Mouse (Mus musculus) intestine, embryonic 16.5 days (tissue): ENCODE measurements around the gene Glipr1. TPM values are rescaled to one million over a fixed set of nuclear protein-coding genes. Genes with fewer than 3 reads are reported as not detected.
A peak's percentile ranks its signal among the peaks of the same experiment; 100 is the strongest.

Experiments used
- ATAC-seq: fragments of 200-750 bp; cut with Nextera tagmentation; 2 replicates; pipeline ENCODE4 v1.8.0; 2017; ENCODE audit warnings: moderate TSS enrichment, moderate library complexity
- H3K27ac ChIP-seq: fragments of 300-500 bp; sonication (generic); 2 replicates; pipeline ENCODE4 v1.5.1; 2014; ENCODE audit warnings: mild to moderate bottlenecking, low read length
- H3K27me3 ChIP-seq: fragments of 300-500 bp; sonication (generic); replicated peaks from 2 replicates; pipeline ENCODE4 v1.6.1; 2014; ENCODE audit warnings: low read length, control low read depth, mixed read lengths; ENCODE audit not compliant: control insufficient read depth, insufficient read depth
- H3K36me3 ChIP-seq: fragments of 300-500 bp; sonication (generic); 2 replicates; pipeline ENCODE4 v1.6.1; 2014; ENCODE audit warnings: low read length, control low read depth; ENCODE audit not compliant: control insufficient read depth, insufficient read depth
- H3K4me1 ChIP-seq: fragments of 300-500 bp; sonication (generic); 2 replicates; pipeline ENCODE4 v1.6.1; 2014; ENCODE audit warnings: low read length, control low read depth, mixed read lengths; ENCODE audit not compliant: control insufficient read depth, insufficient read depth
- H3K4me2 ChIP-seq: fragments of 300-500 bp; sonication (generic); 2 replicates; pipeline ENCODE4 v1.6.1; 2014; ENCODE audit warnings: low read depth, low read length, control low read depth
- H3K4me3 ChIP-seq: fragments of 300-500 bp; sonication (generic); 2 replicates; pipeline ENCODE4 v1.5.1; 2014; ENCODE audit warnings: mild to moderate bottlenecking, low read length
- H3K9ac ChIP-seq: fragments of 300-500 bp; sonication (generic); 2 replicates; pipeline ENCODE4 v1.6.1; 2014; ENCODE audit warnings: low read depth, low read length
- H3K9me3 ChIP-seq: fragments of 300-500 bp; sonication (generic); 2 replicates; pipeline ENCODE4 v1.6.1; 2016; ENCODE audit warnings: low read length, control low read depth; ENCODE audit not compliant: control insufficient read depth
- WGBS: fragments of 180-500 bp; shearing (Covaris S2); extraction: QIAGEN DNeasy Blood & Tissue Kit; methylation state at CpG from one replicate; pipeline ENCODE4 v1.1.7; 2014; 5-methylcytosine and 5-hydroxymethylcytosine counted together
- polyA plus RNA-seq: library from polyadenylated mRNA; unstranded; fragments of >200 nt; fragmentation: Nextera tagmentation; extraction: Ambion mirVana; gene quantifications from 2 replicates; pipeline ENCODE4 v1.2.1, GENCODE M21; 2015

Gene Glipr1
- polyA plus RNA-seq, 1 experiment from 2014 or later: 13.5 TPM

- Histone ChIP-seq H3K9me3 (no peaks in the 10 kb centered on the region), H3K27ac (peak within 1 kb of the TSS; percentile 57; the same call in 1 of the 2 replicates), H3K4me1 (peaks cover 6% of the 10 kb centered on the region), H3K9ac (peak within 1 kb of the TSS; percentile 91), H3K36me3 (0 out of 2 replicates have a peak, but pooled peaks cover 8% of the 10 kb centered on the region), H3K4me2 (peak within 1 kb of the TSS; percentile 80), H3K4me3 (peak within 1 kb of the TSS; percentile 92), H3K27me3 (no peaks in the 10 kb centered on the region)
- peak; percentile 99 for ATAC-seq
- WGBS: under 1% methylated on average over 51 of the region's 51 CpGs
These were observed 29.7 kb downstream of the Glipr1 start, which contains the start of gene Krr1 for GRCm38 (mm10) chr10:111972542-111973361. Gene Krr1 (plus strand): TSS chr10:111972664.

DNA sequence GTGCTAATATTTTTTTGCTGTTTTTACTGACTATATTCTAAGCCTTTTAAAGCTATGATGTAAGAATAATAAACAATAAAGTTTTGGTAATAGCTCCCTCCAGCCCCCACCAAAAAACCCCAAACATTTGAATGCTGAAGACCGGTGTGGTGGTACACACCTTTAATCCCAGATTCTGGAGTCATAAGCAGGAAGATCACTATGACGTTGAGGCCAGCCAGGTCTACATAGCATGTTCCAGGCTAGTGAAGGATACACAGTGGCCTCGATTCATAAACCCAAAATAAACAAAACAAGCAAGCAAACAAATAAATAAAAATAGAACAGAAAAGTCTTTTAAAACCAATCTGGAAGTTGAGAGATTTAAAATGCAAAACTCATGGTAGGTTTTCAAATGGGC is 30.5 kb downstream of the Glipr1 start:
- 71% methylated on average over 3 of the region's 3 CpGs for WGBS
- Histone ChIP-seq H3K4me3 (no peak overlapping the region), H3K4me2 (no peak overlapping the region), H3K36me3 (0 out of 2 replicates have a peak, but pooled peaks cover 5% of the 10 kb centered on the region), H3K4me1 (peaks cover 6% of the 10 kb centered on the region), H3K27me3 (no peaks in the 10 kb centered on the region), H3K27ac (no peak overlapping the region), H3K9ac (no peak overlapping the region), H3K9me3 (no peaks in the 10 kb centered on the region)
- 0 out of 2 replicates have a peak, but pooled peaks have one; percentile 24 for ATAC-seq

GRCm38 (mm10) chr10:111966394-111966793 is 36.0 kb downstream of the Glipr1 start:
- no peaks in the 10 kb centered on the region for H3K4me1 ChIP-seq

GRCm38 (mm10) chr10:111960459-111960858 is 42.0 kb downstream of the Glipr1 start:
- H3K4me1 ChIP-seq: no peaks in the 10 kb centered on the region
- no peak overlapping the region for H3K9ac ChIP-seq
- peak; percentile 28; the same call in 1 of the 2 replicates for ATAC-seq
- H3K9me3 ChIP-seq: no peaks in the 10 kb centered on the region
- H3K27ac ChIP-seq: no peak overlapping the region
- H3K36me3 ChIP-seq: no peaks in the 10 kb centered on the region
- H3K4me3 ChIP-seq: no peak overlapping the region
- no peaks in the 10 kb centered on the region for H3K27me3 ChIP-seq
- WGBS: 53% methylated on average over 6 of the region's 6 CpGs
- no peak overlapping the region for H3K4me2 ChIP-seq

More at GRCm38 (mm10) chr10:111966394-111966793, 36.0 kb downstream of the Glipr1 start:
- Histone ChIP-seq H3K27ac (no peak overlapping the region), H3K9ac (no peak overlapping the region), H3K4me2 (no peak overlapping the region), H3K9me3 (no peaks in the 10 kb centered on the region), H3K27me3 (no peaks in the 10 kb centered on the region), H3K4me3 (no peak overlapping the region), H3K36me3 (no peaks in the 10 kb centered on the region)
- ATAC-seq: no peak
- WGBS: 42% methylated on average over 4 of the region's 4 CpGs

DNA sequence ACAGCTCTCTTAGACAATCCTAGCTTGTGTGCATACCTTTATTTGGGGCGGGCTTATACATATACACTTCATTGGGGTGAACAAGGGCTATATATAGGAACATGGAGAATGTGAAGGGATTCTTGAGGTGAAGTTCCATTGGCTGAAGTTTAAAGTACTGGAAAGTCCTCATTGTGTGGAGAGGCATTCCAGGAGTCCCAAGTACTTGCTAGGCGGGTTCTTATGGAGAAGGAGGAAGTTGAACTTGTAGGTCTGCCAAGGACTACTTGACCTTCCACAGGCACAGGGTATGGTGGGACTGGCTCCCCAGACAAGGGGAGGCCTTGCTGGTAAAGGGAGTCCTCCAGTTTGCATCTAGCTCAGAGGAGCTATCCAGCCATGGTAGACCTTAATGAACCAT is 43.1 kb downstream of the Glipr1 start:
- no peaks in the 10 kb centered on the region for H3K9me3 ChIP-seq
- H3K27ac ChIP-seq: no peak overlapping the region
- no peak for ATAC-seq
- no peak overlapping the region for H3K9ac ChIP-seq
- H3K4me3 ChIP-seq: no peak overlapping the region
- H3K27me3 ChIP-seq: no peaks in the 10 kb centered on the region
- 88% methylated on average over 2 of the region's 2 CpGs for WGBS
- H3K4me1 ChIP-seq: no peaks in the 10 kb centered on the region
- no peak overlapping the region for H3K4me2 ChIP-seq
- no peaks in the 10 kb centered on the region for H3K36me3 ChIP-seq

- no peak overlapping the region for H3K4me3 ChIP-seq
- no peaks in the 10 kb centered on the region for H3K4me1 ChIP-seq
- H3K9ac ChIP-seq: no peak overlapping the region
- H3K27me3 ChIP-seq: no peaks in the 10 kb centered on the region
- H3K36me3 ChIP-seq: no peaks in the 10 kb centered on the region
- 36% methylated on average over 4 of the region's 4 CpGs for whole genome bisulfite sequencing
- ATAC-seq: peak; percentile 13; the same call in 1 of the 2 replicates
- H3K4me2 ChIP-seq: no peak overlapping the region
- H3K27ac ChIP-seq: no peak overlapping the region
- H3K9me3 ChIP-seq: no peaks in the 10 kb centered on the region
These were observed 44.4 kb downstream of the Glipr1 start for GRCm38 (mm10) chr10:111958046-111958421.

DNA sequence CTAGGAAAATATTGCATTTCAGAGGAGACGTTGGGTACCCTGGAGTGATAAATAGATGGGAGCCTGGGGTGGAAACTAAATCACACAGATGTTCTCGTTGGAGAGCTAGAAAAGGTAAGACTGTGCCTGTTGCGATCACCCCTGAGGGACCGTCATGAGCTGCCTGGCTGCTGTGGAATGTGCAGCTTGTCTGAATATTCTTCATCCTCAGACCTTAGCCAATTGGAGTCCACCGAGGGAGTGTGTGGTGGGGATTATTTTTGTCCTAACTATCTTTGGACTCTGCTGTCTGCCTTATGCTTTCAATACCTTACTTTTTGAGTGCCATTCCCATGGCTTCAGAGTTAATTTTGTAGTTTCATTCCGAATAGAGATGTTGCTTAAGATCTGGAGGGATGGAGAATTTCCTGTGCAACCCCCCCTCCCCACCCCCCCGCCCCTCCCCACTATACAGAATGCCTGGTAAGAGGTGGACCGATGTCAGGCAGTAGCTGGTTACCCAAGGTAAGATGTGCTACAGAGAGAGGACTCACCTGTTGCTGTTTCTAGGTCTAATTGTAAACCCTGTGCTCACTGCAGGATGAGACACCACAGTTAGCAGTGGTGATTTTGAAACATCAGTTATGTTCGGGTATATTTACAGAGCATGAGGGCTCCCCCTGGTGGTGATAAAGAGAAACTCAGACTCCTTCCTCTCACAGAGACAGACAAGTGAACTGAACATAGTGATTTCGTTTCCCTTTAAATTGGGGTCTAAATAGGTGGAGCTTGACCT is 45.0 kb downstream of the Glipr1 start:
- Histone ChIP-seq H3K9ac (no peak overlapping the region), H3K36me3 (no peaks in the 10 kb centered on the region), H3K27me3 (no peaks in the 10 kb centered on the region), H3K4me1 (no peaks in the 10 kb centered on the region), H3K4me3 (no peak overlapping the region), H3K9me3 (no peaks in the 10 kb centered on the region), H3K27ac (no peak overlapping the region), H3K4me2 (no peak overlapping the region)
- ATAC-seq: peak; percentile 42
- 61% methylated on average over 10 of the region's 10 CpGs for WGBS

GRCm38 (mm10) chr10:111955836-111956235 is 46.6 kb downstream of the Glipr1 start:
- Histone ChIP-seq H3K9me3 (no peaks in the 10 kb centered on the region), H3K9ac (no peak overlapping the region), H3K4me1 (no peaks in the 10 kb centered on the region), H3K4me2 (no peak overlapping the region), H3K36me3 (no peaks in the 10 kb centered on the region), H3K27ac (no peak overlapping the region), H3K4me3 (no peak overlapping the region), H3K27me3 (no peaks in the 10 kb centered on the region)
- no peak for ATAC-seq
- WGBS: 81% methylated on average over 2 of the region's 2 CpGs

GRCm38 (mm10) chr10:111949008-111949407 is 53.4 kb downstream of the Glipr1 start:
- no peaks in the 10 kb centered on the region for H3K9me3 ChIP-seq

More at GRCm38 (mm10) chr10:111949008-111949407, 53.4 kb downstream of the Glipr1 start:
- ATAC-seq: no peak
- 59% methylated on average over 4 of the region's 4 CpGs for WGBS
- no peaks in the 10 kb centered on the region for H3K27me3 ChIP-seq
- no peaks in the 10 kb centered on the region for H3K36me3 ChIP-seq
- no peak overlapping the region for H3K4me3 ChIP-seq
- H3K4me2 ChIP-seq: no peak overlapping the region
- no peak overlapping the region for H3K27ac ChIP-seq
- H3K4me1 ChIP-seq: no peaks in the 10 kb centered on the region
- no peak overlapping the region for H3K9ac ChIP-seq
